Mouse (Mus musculus) cortical plate, adult 2 months (tissue): Measurements from ENCODE around the gene Gm49337.

ENCODE experiments used
- CTCF ChIP-seq: fragments of 200-500 bp; IDR thresholded peaks from 2 replicates; pipeline ENCODE4 v1.5.1; 2011; ENCODE audit warnings: mild to moderate bottlenecking, control low read depth, low read length; ENCODE audit not compliant: insufficient read depth; ENCODE audit errors: extremely low read depth
- POLR2A ChIP-seq: fragments of 200-500 bp; IDR thresholded peaks from 2 replicates; pipeline ENCODE4 v1.6.1; 2011; ENCODE audit warnings: mild to moderate bottlenecking, low read length, control low read depth; ENCODE audit not compliant: insufficient read depth; ENCODE audit errors: extremely low read depth

DNA sequence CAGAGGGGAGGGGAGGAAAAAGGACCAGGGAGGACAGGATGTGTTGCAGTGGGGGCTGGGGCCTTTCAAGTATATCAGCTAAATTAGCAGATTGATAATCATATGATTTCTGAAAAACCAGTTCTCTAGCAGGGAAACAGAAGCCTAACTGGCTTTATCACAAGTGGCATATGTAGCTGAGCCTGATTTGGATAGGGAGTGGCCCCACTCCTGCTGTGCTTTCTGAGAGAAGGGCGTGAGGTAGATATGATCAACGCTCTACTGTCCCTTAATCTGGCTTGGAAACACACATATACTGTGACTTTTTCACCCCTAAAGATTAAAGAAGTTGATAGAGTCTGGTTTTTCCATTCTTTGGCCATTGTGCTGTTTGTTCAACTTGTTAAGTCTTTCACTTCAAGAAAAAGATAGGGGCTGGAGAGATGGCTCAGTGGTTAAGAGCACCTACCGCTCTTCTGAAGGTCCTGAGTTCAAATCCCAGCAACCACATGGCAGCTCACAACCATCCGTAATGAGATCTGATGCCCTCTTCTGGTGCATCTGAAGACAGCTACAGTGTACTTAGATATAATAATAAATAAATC is 47.3 kb upstream of the Gm49337 start:
- TF ChIP-seq CTCF (no peak), POLR2A (no peak)
